Mouse (Mus musculus) CH12.LX (cell line): ENCODE data around the gene Cd200r3.

Experiments
- CHD2 ChIP-seq: IDR thresholded peaks from 2 replicates; pipeline ENCODE4 v1.6.1; 2011; ENCODE audit warnings: low read length, improper control_type of control experiment
- CTCF ChIP-seq, 2 experiments: IDR thresholded peaks in 1 of 2; conservative IDR thresholded peaks in 1 of 2; 2 replicates each; pipeline ENCODE4 v1.5.1; 2011 to 2012; ENCODE audit warnings: low read depth in 2 of 2, low read length in 2 of 2, improper control_type of control experiment in 1 of 2, inconsistent platforms in 1 of 2, mild to moderate bottlenecking in 1 of 2, moderate library complexity in 1 of 2
- EP300 ChIP-seq: IDR thresholded peaks from 2 replicates; pipeline ENCODE4 v1.6.1; 2011; ENCODE audit warnings: low read length, improper control_type of control experiment
- MAZ ChIP-seq: IDR thresholded peaks from 2 replicates; pipeline ENCODE4 v1.6.1; 2012; ENCODE audit warnings: low read depth, mild to moderate bottlenecking, inconsistent platforms, low read length, improper control_type of control experiment, moderate library complexity
- MEF2A ChIP-seq: IDR thresholded peaks from 2 replicates; pipeline ENCODE4 v1.6.1; 2014; ENCODE audit warnings: low read depth, mild to moderate bottlenecking, inconsistent platforms, low read length, improper control_type of control experiment, borderline replicate concordance
- POLR2AphosphoS2 ChIP-seq: IDR thresholded peaks from 2 replicates; pipeline ENCODE4 v1.6.1; 2011; ENCODE audit warnings: low read depth, low read length, improper control_type of control experiment
- RCOR1 ChIP-seq: conservative IDR thresholded peaks from 2 replicates; pipeline ENCODE4 v1.6.1; 2012; ENCODE audit warnings: low read depth, mild to moderate bottlenecking, inconsistent platforms, low read length, improper control_type of control experiment
- SIN3A ChIP-seq: IDR thresholded peaks from 2 replicates; pipeline ENCODE4 v1.6.1; 2012; ENCODE audit warnings: low read length, improper control_type of control experiment, inconsistent platforms
- SMC3 ChIP-seq: IDR thresholded peaks from 2 replicates; pipeline ENCODE4 v1.6.1; 2011; ENCODE audit warnings: low read depth, low read length, improper control_type of control experiment
- ZC3H11A ChIP-seq: IDR thresholded peaks from 2 replicates; pipeline ENCODE4 v1.6.1; 2012; ENCODE audit warnings: low read depth, mild to moderate bottlenecking, inconsistent platforms, low read length, improper control_type of control experiment
- ZNF384 ChIP-seq: IDR thresholded peaks from 2 replicates; pipeline ENCODE4 v1.6.1; 2012; ENCODE audit warnings: low read depth, low read length, improper control_type of control experiment, inconsistent platforms

DNA sequence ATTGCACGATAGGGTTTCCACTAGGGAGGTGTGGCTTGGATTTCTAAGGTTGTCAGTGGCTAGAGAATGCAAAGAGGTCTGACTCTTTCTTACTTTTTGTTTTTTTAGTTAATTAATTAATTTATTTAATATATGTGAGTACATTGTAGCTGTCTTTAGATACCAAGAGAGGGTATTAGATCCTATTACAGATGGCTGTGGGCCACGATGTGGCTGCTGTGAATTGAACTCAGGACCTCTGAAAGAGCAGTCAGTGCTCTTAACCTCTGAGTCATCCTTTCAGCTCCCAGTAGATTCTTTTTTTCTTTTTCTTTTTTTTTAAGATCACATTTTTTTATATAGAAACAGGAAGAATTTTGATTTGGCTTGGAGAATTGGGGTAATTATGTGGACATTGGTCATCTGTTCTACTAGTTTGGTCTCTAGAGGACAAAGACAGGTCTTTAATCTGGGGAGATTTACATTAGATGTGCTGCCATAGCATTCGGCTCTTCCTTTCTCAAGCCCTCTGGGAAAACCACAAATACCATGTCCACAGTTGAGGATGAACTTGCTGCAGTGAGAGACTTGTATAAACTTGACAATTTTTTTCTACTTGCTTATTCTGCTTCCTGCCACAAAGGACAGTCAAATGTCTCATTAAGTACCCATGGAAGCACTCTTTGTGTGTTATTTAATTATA, 40.0 kb downstream of the Cd200r3 start:
- no peak for TF ChIP-seq SIN3A
- no peak for TF ChIP-seq CTCF (conservative IDR thresholded peaks at IDR 0.05 in 1 of 2, IDR thresholded peaks at IDR 0.05 in 1 of 2; ENCODE audit: low read depth in 2 of 2, low read length in 2 of 2)
- no peak for TF ChIP-seq SMC3
- TF ChIP-seq EP300, result no peak
- no peak for TF ChIP-seq ZC3H11A
- no peak for TF ChIP-seq POLR2AphosphoS2
- no peak for TF ChIP-seq MAZ
- TF ChIP-seq RCOR1, result no peak
- TF ChIP-seq CHD2, result no peak
- 0 out of 2 replicates have a peak, but pooled peaks have one; percentile 22 for TF ChIP-seq ZNF384
- TF ChIP-seq MEF2A, result no peak
